Mouse (Mus musculus) kidney, postnatal 25 days (tissue): ENCODE data around the gene Cbx6.

Experiments used
- DNase-seq, 2 experiments: peaks; one replicate each; pipeline ENCODE4 v3.0.0; 2021; ENCODE audit warnings: mixed read lengths in 2 of 2

Cbx6 gene

GRCm38 (mm10) chr15:79802304-79802703 lies 32.2 kb downstream of the Cbx6 start:
- DNase-seq: no peak

GRCm38 (mm10) chr15:79801646-79802045 lies 32.8 kb downstream of the Cbx6 start:
- no peak for DNase-seq

GRCm38 (mm10) chr15:79800701-79801100 lies 33.8 kb downstream of the Cbx6 start:
- DNase-seq: no peak

- DNase-seq: no peak
These were observed 35.9 kb downstream of the Cbx6 start for GRCm38 (mm10) chr15:79798591-79798990.

- no peak for DNase-seq
These were observed 36.8 kb downstream of the Cbx6 start for GRCm38 (mm10) chr15:79797680-79798079.

- no peak for DNase-seq
These were observed 37.4 kb downstream of the Cbx6 start for GRCm38 (mm10) chr15:79797096-79797495.

- no peak for DNase-seq
These were observed 38.2 kb downstream of the Cbx6 start for GRCm38 (mm10) chr15:79796256-79796655.

GRCm38 (mm10) chr15:79794173-79794572 lies 40.3 kb downstream of the Cbx6 start:
- no peak for DNase-seq

GRCm38 (mm10) chr15:79793076-79793475 lies 41.4 kb downstream of the Cbx6 start:
- DNase-seq: no peak

- DNase-seq: peak in 1 of 2 experiments; percentile 43
These were observed 42.0 kb downstream of the Cbx6 start for GRCm38 (mm10) chr15:79792455-79792854.

- peak; percentile 72 to 76 for DNase-seq
These were observed 43.0 kb downstream of the Cbx6 start for GRCm38 (mm10) chr15:79791502-79791901.

- no peak for DNase-seq
These were observed 43.6 kb downstream of the Cbx6 start for GRCm38 (mm10) chr15:79790905-79791304.

- no peak for DNase-seq
These were observed 44.4 kb downstream of the Cbx6 start for GRCm38 (mm10) chr15:79790111-79790510.

- DNase-seq: no peak
These were observed 46.7 kb downstream of the Cbx6 start for GRCm38 (mm10) chr15:79787815-79788214.

- DNase-seq: no peak
These were observed 49.4 kb downstream of the Cbx6 start for GRCm38 (mm10) chr15:79785056-79785455.

GRCm38 (mm10) chr15:79777749-79778148 lies 56.7 kb downstream of the Cbx6 start, which contains the start of gene Dnal4:
Gene Dnal4, minus strand, starts transcription at chr15:79777849.
- DNase-seq: no peak

- no peak for DNase-seq
These were observed 58.8 kb downstream of the Cbx6 start for GRCm38 (mm10) chr15:79775662-79776061.

- peak; percentile 98 for DNase-seq
These were observed 60.1 kb downstream of the Cbx6 start for GRCm38 (mm10) chr15:79774117-79775027.
